Mouse (Mus musculus): Measurements from ENCODE around the gene F2rl2.

GRCm38 (mm10) chr13:95741813-95742689 is 45.4 kb downstream of the F2rl2 start:
- TF ChIP-seq CTCF (IDR thresholded peaks at IDR 0.05; ENCODE audit: borderline replicate concordance, control insufficient read depth, extremely low read depth, insufficient read depth, low read length, poor library complexity) = no peak
- no peak for TF ChIP-seq POLR2A (IDR thresholded peaks at IDR 0.05; ENCODE audit: control insufficient read depth, extremely low read depth, insufficient read depth, low read length, poor library complexity)

Measured in thymus, adult 2 months (tissue).